In the genomic region with DNA sequence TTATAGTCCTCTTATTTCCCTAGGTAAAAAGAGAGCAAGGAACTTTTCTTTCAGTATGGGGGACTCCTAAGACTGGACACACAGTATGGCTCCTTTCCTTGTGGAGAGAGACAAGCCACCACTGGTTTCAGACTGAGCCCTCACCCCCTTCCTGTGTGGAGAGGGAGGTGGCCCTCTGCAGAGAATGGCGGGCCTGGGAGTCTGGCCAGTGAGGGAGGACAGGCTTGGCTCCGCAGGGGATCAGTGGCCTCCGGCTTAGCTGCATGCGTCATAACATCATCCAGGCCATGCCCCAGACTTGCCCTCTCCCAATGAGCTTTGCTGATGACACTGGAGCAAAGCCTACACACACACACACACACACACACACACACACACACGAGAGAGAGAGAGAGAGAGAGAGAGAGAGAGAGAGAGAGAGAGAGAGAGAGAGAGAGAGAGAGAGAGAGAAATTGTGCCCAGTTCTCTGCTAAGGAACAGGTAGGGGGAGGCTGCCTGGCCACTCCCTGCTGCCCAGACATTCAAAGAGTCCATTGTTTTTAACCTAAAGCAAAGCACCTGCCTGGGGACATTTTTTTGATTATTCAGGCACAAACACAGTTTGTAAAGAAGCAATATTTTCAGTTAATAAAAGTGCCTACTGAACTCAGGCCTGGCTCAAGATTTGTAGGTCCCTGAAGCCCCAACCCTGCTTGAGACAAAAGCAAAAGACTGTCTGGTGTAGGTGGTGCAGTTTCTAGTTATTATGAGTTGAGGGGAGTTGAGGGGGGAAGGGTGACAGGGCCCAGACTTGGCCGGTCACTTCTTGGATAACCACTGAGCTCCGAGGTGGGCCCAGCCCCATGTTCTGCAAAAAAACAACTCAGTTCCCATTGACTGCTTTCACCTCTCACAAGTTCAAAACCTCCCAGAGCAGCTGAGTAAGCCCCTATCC, we compare ENCODE assay signal across 11 mouse cellular contexts. TPM values are rescaled to one million over a fixed set of nuclear protein-coding genes. Genes with fewer than 3 reads are reported as not detected.
DNase-seq lines count a peak whose midpoint lies in the region; ATAC-seq lines count a peak whose summit lies in the region.
"Had no signal": no experiment of that assay in that cellular context is flagged by ENCODE, and none has a peak within 500 bp of the region (broad histone marks: within the 10 kb centered on the region; RNA-seq: fewer than 3 reads in every experiment).

No protein-coding gene starts in this region.

- H3K36me3 ChIP-seq in limb, embryonic 11.5 days (ENCODE audit: control insufficient read depth, insufficient read depth, low read length) = no peaks in the 10 kb centered on the region

- intact Hi-C loops in gastrocnemius, postnatal 14 days (cut with DNase I; ENCODE audit: low total_unique reads) = loop anchor here (10.0 kb wide), 1 partner anchor 267 kb away; no protein-coding TSS in a partner anchor

- H3K9ac ChIP-seq in limb, embryonic 11.5 days (ENCODE audit: low read length) = no peak overlapping the region

- ATAC-seq in limb, embryonic 11.5 days (ENCODE audit: insufficient number of reproducible peaks, low FRiP score, low TSS enrichment, low read depth) = peak; percentile 66; the same call in 1 of the 2 replicates
- ATAC-seq: forebrain, embryonic 16.5 days had no signal

- peak; percentile 28 for DNase-seq in gastrocnemius, postnatal 14 days
- no peak for DNase-seq in gastrocnemius, adult 18-20 months (ENCODE audit: low spot score)
- DNase-seq in Muller cell, postnatal 12 days (ENCODE audit: inconsistent ontology term) = peak; percentile 88
- peak; percentile 48 for DNase-seq in fibroblast of lung, adult 2 months (ENCODE audit: low read depth)
- DNase-seq in limb, embryonic 11.5 days (ENCODE audit: low spot score) = peak; percentile 40
- DNase-seq in spleen, postnatal 10 days (ENCODE audit: low spot score in 2 of 2) = no peak
- no peak for DNase-seq in left cerebral cortex, adult 11 months (ENCODE audit: low spot score)
- DNase-seq in left cerebral cortex, adult 8-10 months (ENCODE audit: low spot score in 2 of 2) = no peak

- WGBS in limb, embryonic 11.5 days = 23% methylated on average over 6 of the region's 7 CpGs

- no peaks in the 10 kb centered on the region for H3K27me3 ChIP-seq in limb, embryonic 11.5 days (ENCODE audit: control insufficient read depth, insufficient read depth, low read length)
- H3K27me3 ChIP-seq: CH12.LX had no signal

- H3K4me2 ChIP-seq in limb, embryonic 11.5 days (ENCODE audit: low read depth, severe bottlenecking) = no peak overlapping the region

- no peaks in the 10 kb centered on the region; the same call in 1 of the 2 replicates for H3K9me3 ChIP-seq in limb, embryonic 11.5 days (ENCODE audit: control insufficient read depth, low read length)

- H3K27ac ChIP-seq in limb, embryonic 11.5 days (replicated peaks; ENCODE audit: low read depth, low read length) = peak overlapping the region; percentile 36

- H3K4me3 ChIP-seq in limb, embryonic 11.5 days (ENCODE audit: low read depth, low read length) = no peak overlapping the region
- H3K4me3 ChIP-seq: myocyte had no signal

- H3K4me1 ChIP-seq in limb, embryonic 11.5 days (ENCODE audit: control insufficient read depth, insufficient read depth, low read length) = peaks cover 13% of the 10 kb centered on the region

RNA-seq across cellular contexts. Expression of gene Pde8b, which starts 31.9 kb away (rescaled TPM):
- total RNA-seq in gastrocnemius, postnatal 14 days (2021) = 1 to 10 TPM; 3.9 to 5.1 TPM
- 1 to 10 TPM; 1.6 to 2.9 TPM for total RNA-seq in gastrocnemius, adult 18-20 months (2021)
- 1.8 and 1.9 TPM in 2 replicates for polyA plus RNA-seq in limb, embryonic 11.5 days (2014; fragmentation: Nextera tagmentation; extraction: Ambion mirVana)
- total RNA-seq in left cerebral cortex, adult 8-10 months (2022) = 100 to 1,000 TPM; 126 to 173 (median 151) TPM

RNA-seq across cellular contexts. Expression of gene Zbed3, which starts 41.4 kb away (rescaled TPM):
- total RNA-seq in gastrocnemius, postnatal 14 days (2021) = 1 to 10 TPM; 9.1 to 9.7 TPM
- 1 to 10 TPM; 4.2 to 4.8 TPM for total RNA-seq in gastrocnemius, adult 18-20 months (2021)
- 95.8 and 96.7 TPM in 2 replicates for polyA plus RNA-seq in limb, embryonic 11.5 days (2014; fragmentation: Nextera tagmentation; extraction: Ambion mirVana)
- total RNA-seq in left cerebral cortex, adult 8-10 months (2022) = 10 to 100 TPM; 14.1 to 18.4 (median 16.1) TPM

Comparison
In these comparisons a context has a peak if more than half of its experiments do, and no peak if none do; other contexts are left out.
1. DNase-seq: peak in gastrocnemius, postnatal 14 days (single experiment), Muller cell, postnatal 12 days (single experiment), fibroblast of lung, adult 2 months (single experiment) and limb, embryonic 11.5 days (single experiment); none in gastrocnemius, adult 18-20 months (single experiment), spleen, postnatal 10 days (0 of 2), left cerebral cortex, adult 11 months (single experiment) and left cerebral cortex, adult 8-10 months (0 of 2).
2. RNA of gene Pde8b, which starts 31.9 kb away (total RNA-seq): 126 to 173 TPM in left cerebral cortex, adult 8-10 months; 3.9 to 5.1 TPM in gastrocnemius, postnatal 14 days and 1.6 to 2.9 TPM in gastrocnemius, adult 18-20 months; every median in the first group is over 10 times any median in the second.